Mouse (Mus musculus) myocyte (in vitro differentiated cells): ENCODE results near the gene Ankrd34a.

Experiments used
- MAX ChIP-seq: IDR thresholded peaks from one replicate; pipeline ENCODE4 v1.6.1; 2011; ENCODE audit warnings: low read depth, mild to moderate bottlenecking, control low read depth
- MYOD1 ChIP-seq, 3 experiments: IDR thresholded peaks; one replicate each; pipeline ENCODE4 v1.6.1; 2011; ENCODE audit warnings: control low read depth in 2 of 3, low read depth in 2 of 3, mild to moderate bottlenecking in 2 of 3, moderate library complexity in 1 of 3; ENCODE audit not compliant: insufficient read length in 2 of 3, control insufficient read depth in 1 of 3
- MYOG ChIP-seq, 3 experiments: IDR thresholded peaks; one replicate each; pipeline ENCODE4 v1.6.1; 2011; ENCODE audit warnings: control low read depth in 2 of 3, low read depth in 2 of 3, mild to moderate bottlenecking in 2 of 3; ENCODE audit not compliant: insufficient read length in 2 of 3, control insufficient read depth in 1 of 3, insufficient read depth in 1 of 3
- POLR2A ChIP-seq: IDR thresholded peaks from one replicate; pipeline ENCODE4 v1.6.1; 2011; ENCODE audit warnings: low read depth, mild to moderate bottlenecking, control low read depth, moderate library complexity; ENCODE audit not compliant: insufficient read length
- REST ChIP-seq: IDR thresholded peaks from one replicate; pipeline ENCODE4 v1.6.1; 2011; ENCODE audit warnings: mild to moderate bottlenecking, control low read depth, moderate library complexity; ENCODE audit not compliant: insufficient read depth, insufficient read length

- TF ChIP-seq REST (no peak), MYOG (IDR thresholded peaks at IDR 0.05; ENCODE audit: control insufficient read depth in 1 of 3, insufficient read depth in 1 of 3, insufficient read length in 2 of 3, low read depth in 2 of 3) (no peak), MAX (no peak), MYOD1 (IDR thresholded peaks at IDR 0.05; ENCODE audit: control insufficient read depth in 1 of 3, insufficient read length in 2 of 3, low read depth in 2 of 3) (no peak), POLR2A (no peak)
These were observed 5.8 kb upstream of the Ankrd34a start for GRCm38 (mm10) chr3:96590657-96591056.
